Mouse (Mus musculus) embryonic facial prominence, embryonic 14.5 days (tissue): ENCODE data around the gene Myl6. TPM values are rescaled to one million over a fixed set of nuclear protein-coding genes. Genes with fewer than 3 reads are reported as not detected.

Source experiments
- ATAC-seq: fragments of 200-750 bp; cut with Nextera tagmentation; 2 replicates; pipeline ENCODE4 v1.8.0; 2017; ENCODE audit warnings: low read depth, moderate number of reproducible peaks, moderate TSS enrichment
- DNase-seq: peaks from one replicate; pipeline ENCODE4 v3.0.0-alpha.2; 2015; ENCODE audit warnings: low spot score
- H3K27ac ChIP-seq: fragments of 300-500 bp; sonication (generic); replicated peaks from 2 replicates; pipeline ENCODE4 v1.5.1; 2014; ENCODE audit warnings: low read depth, mild to moderate bottlenecking, low read length, moderate library complexity
- H3K27me3 ChIP-seq: fragments of 300-500 bp; sonication (generic); replicated peaks from 2 replicates; pipeline ENCODE4 v1.6.1; 2014; ENCODE audit warnings: low read length; ENCODE audit not compliant: control insufficient read depth, insufficient read depth
- H3K36me3 ChIP-seq: fragments of 300-500 bp; sonication (generic); 2 replicates; pipeline ENCODE4 v1.6.1; 2014; ENCODE audit warnings: low read length, mixed read lengths; ENCODE audit not compliant: control insufficient read depth, insufficient read depth
- H3K4me1 ChIP-seq: fragments of 300-500 bp; sonication (generic); 2 replicates; pipeline ENCODE4 v1.6.1; 2014; ENCODE audit warnings: antibody characterized with exemption, low read length; ENCODE audit not compliant: control insufficient read depth, insufficient read depth
- H3K4me2 ChIP-seq: fragments of 300-500 bp; sonication (generic); 2 replicates; pipeline ENCODE4 v1.6.1; 2014; ENCODE audit warnings: low read depth, mild to moderate bottlenecking, low read length, moderate library complexity, mixed read lengths
- H3K4me3 ChIP-seq: fragments of 300-500 bp; sonication (generic); 2 replicates; pipeline ENCODE4 v1.5.1; 2014; ENCODE audit warnings: low read depth, mild to moderate bottlenecking, low read length
- H3K9ac ChIP-seq: fragments of 300-500 bp; sonication (generic); 2 replicates; pipeline ENCODE4 v1.6.1; 2014; ENCODE audit warnings: low read depth, mild to moderate bottlenecking, low read length, moderate library complexity, mixed read lengths
- H3K9me3 ChIP-seq: fragments of 300-500 bp; sonication (generic); 2 replicates; pipeline ENCODE4 v1.6.1; 2016; ENCODE audit warnings: low read length; ENCODE audit not compliant: control insufficient read depth
- WGBS: fragments of 180-500 bp; shearing (Covaris S2); extraction: QIAGEN DNeasy Blood & Tissue Kit; methylation state at CpG from one replicate; pipeline ENCODE4 v1.1.7; 2014; 5-methylcytosine and 5-hydroxymethylcytosine counted together
- polyA plus RNA-seq: library from polyadenylated mRNA; unstranded; fragments of >200 nt; fragmentation: Nextera tagmentation; extraction: Ambion mirVana; gene quantifications from 2 replicates; pipeline ENCODE4 v1.2.1, GENCODE M21; 2014

The Myl6 gene
- polyA plus RNA-seq, 1 experiment from 2014 or later, result 1,174 TPM

GRCm38 (mm10) chr10:128504641-128505370 lies 10.9 kb upstream of the Myl6 start:
- no peaks in the 10 kb centered on the region for H3K9me3 ChIP-seq
- H3K4me3 ChIP-seq, result no peak overlapping the region
- H3K4me2 ChIP-seq, result no peak overlapping the region
- H3K4me1 ChIP-seq, result no peaks in the 10 kb centered on the region
- H3K27me3 ChIP-seq, result no peaks in the 10 kb centered on the region
- 69% methylated on average over 9 of the region's 9 CpGs for WGBS
- ATAC-seq, result no peak
- H3K36me3 ChIP-seq, result no peaks in the 10 kb centered on the region
- H3K9ac ChIP-seq, result no peak overlapping the region
- no peak for DNase-seq
- no peak overlapping the region for H3K27ac ChIP-seq

- no peak for ATAC-seq
- 77% methylated on average over 3 of the region's 3 CpGs for WGBS
- Histone ChIP-seq H3K4me3 (no peak overlapping the region), H3K9ac (no peak overlapping the region), H3K36me3 (no peaks in the 10 kb centered on the region), H3K4me1 (no peaks in the 10 kb centered on the region), H3K9me3 (no peaks in the 10 kb centered on the region), H3K27ac (no peak overlapping the region), H3K4me2 (no peak overlapping the region), H3K27me3 (no peaks in the 10 kb centered on the region)
- no peak for DNase-seq
Measured at GRCm38 (mm10) chr10:128504012-128504411, 10.1 kb upstream of the Myl6 start.

- 75% methylated on average over 8 of the region's 8 CpGs for WGBS
- H3K4me2 ChIP-seq, result no peak overlapping the region
- no peak overlapping the region for H3K9ac ChIP-seq
- DNase-seq (no peak), ATAC-seq (no peak)
- H3K36me3 ChIP-seq, result no peaks in the 10 kb centered on the region
- no peak overlapping the region for H3K27ac ChIP-seq
- H3K9me3 ChIP-seq, result no peaks in the 10 kb centered on the region
- no peak overlapping the region for H3K4me3 ChIP-seq
- no peaks in the 10 kb centered on the region for H3K4me1 ChIP-seq
- no peaks in the 10 kb centered on the region for H3K27me3 ChIP-seq
Measured at GRCm38 (mm10) chr10:128503532-128503931, 9.6 kb upstream of the Myl6 start.

GRCm38 (mm10) chr10:128502341-128502740 lies 8.4 kb upstream of the Myl6 start:
- H3K36me3 ChIP-seq, result no peaks in the 10 kb centered on the region
- ATAC-seq (no peak), DNase-seq (no peak)
- no peaks in the 10 kb centered on the region for H3K27me3 ChIP-seq
- WGBS, result 71% methylated on average over 5 of the region's 5 CpGs
- no peaks in the 10 kb centered on the region for H3K9me3 ChIP-seq
- H3K9ac ChIP-seq, result no peak overlapping the region
- no peak overlapping the region for H3K4me2 ChIP-seq
- no peak overlapping the region for H3K27ac ChIP-seq
- H3K4me3 ChIP-seq, result no peak overlapping the region
- 0 out of 2 replicates have a peak, but pooled peaks cover 3% of the 10 kb centered on the region for H3K4me1 ChIP-seq

DNA sequence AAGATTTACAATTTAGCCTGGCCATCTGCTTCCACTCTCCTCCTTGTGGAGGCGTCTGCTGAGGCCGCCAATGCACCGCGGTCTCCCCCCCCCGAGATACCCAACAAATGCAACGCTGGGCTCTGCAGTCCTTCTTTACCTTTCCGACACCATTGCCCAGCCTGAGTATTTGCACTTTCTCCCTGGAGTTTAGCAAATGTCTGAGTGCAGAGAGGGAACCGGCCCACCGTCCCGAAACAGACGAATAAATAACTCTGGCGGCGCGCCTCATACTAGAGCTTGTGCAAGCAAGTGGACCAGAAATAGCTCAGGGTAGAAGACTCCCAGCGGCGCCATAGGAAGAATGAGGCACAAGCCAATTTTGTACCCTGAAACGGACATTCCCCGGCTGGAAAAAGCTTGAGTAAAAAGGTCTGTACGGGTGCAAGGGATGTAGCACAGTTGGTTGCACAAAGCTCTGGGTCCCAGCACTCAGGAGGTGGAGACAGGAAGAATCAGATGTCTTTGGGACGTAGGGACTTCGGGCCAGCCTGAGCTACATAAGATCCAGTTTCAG lies 5.2 kb upstream of the Myl6 start:
- DNase-seq, result no peak
- peak overlapping the region; percentile 87 for H3K27ac ChIP-seq

GRCm38 (mm10) chr10:128498590-128498989 lies 4.6 kb upstream of the Myl6 start, which contains the start of gene Myl6b:
Gene Myl6b, minus strand, starts transcription at chr10:128498685.
- peak within 1 kb of the TSS; percentile 87 for H3K27ac ChIP-seq
- ATAC-seq (peak; percentile 82), DNase-seq (peak; percentile 98)
- H3K36me3 ChIP-seq, result no peaks in the 10 kb centered on the region
- WGBS, result 1% methylated on average over 22 of the region's 27 CpGs
- H3K4me2 ChIP-seq, result peak within 1 kb of the TSS; percentile 62
- peak within 1 kb of the TSS; percentile 52 for H3K4me3 ChIP-seq
- H3K27me3 ChIP-seq, result no peaks in the 10 kb centered on the region
- H3K4me1 ChIP-seq, result peaks cover 14% of the 10 kb centered on the region
- H3K9me3 ChIP-seq, result no peaks in the 10 kb centered on the region
- peak within 1 kb of the TSS; percentile 67 for H3K9ac ChIP-seq

More for the DNA sequence above, 5.2 kb upstream of the Myl6 start:
- peak overlapping the region; percentile 62 for H3K4me2 ChIP-seq
- no peaks in the 10 kb centered on the region for H3K36me3 ChIP-seq
- peak; percentile 19 for ATAC-seq
- H3K4me1 ChIP-seq, result peaks cover 14% of the 10 kb centered on the region
- WGBS, result 1% methylated on average over 21 of the region's 21 CpGs
- no peaks in the 10 kb centered on the region for H3K27me3 ChIP-seq
- H3K4me3 ChIP-seq, result peak overlapping the region; percentile 52
- H3K9ac ChIP-seq, result peak overlapping the region; percentile 67
- no peaks in the 10 kb centered on the region for H3K9me3 ChIP-seq

GRCm38 (mm10) chr10:128497134-128497737 lies 3.3 kb upstream of the Myl6 start:
- Histone ChIP-seq H3K4me3 (no peak overlapping the region), H3K27me3 (no peaks in the 10 kb centered on the region), H3K9me3 (no peaks in the 10 kb centered on the region), H3K9ac (no peak overlapping the region), H3K27ac (no peak overlapping the region; the same call in 1 of the 2 replicates), H3K36me3 (no peaks in the 10 kb centered on the region), H3K4me2 (peak overlapping the region; percentile 9; the same call in 1 of the 2 replicates), H3K4me1 (peaks cover 15% of the 10 kb centered on the region)
- ATAC-seq (no peak), DNase-seq (no peak)
- 38% methylated on average over 6 of the region's 6 CpGs for WGBS

- no peak for ATAC-seq
Measured at GRCm38 (mm10) chr10:128496509-128497077, 2.6 kb upstream of the Myl6 start.

More at GRCm38 (mm10) chr10:128496509-128497077, 2.6 kb upstream of the Myl6 start:
- Histone ChIP-seq H3K9me3 (no peaks in the 10 kb centered on the region), H3K9ac (no peak overlapping the region), H3K4me1 (peaks cover 20% of the 10 kb centered on the region), H3K4me2 (0 out of 2 replicates have a peak overlapping the region, but pooled peaks have one; percentile 0), H3K36me3 (peaks cover 3% of the 10 kb centered on the region), H3K27me3 (no peaks in the 10 kb centered on the region), H3K4me3 (no peak overlapping the region), H3K27ac (no peak overlapping the region; the same call in 1 of the 2 replicates)
- 24% methylated on average over 4 of the region's 6 CpGs for WGBS
- peak; percentile 61 for DNase-seq
